Mouse (Mus musculus) heart, postnatal 25 days (tissue): ENCODE measurements around the gene Cc2d2a. TPM values are rescaled to one million over a fixed set of nuclear protein-coding genes. Genes with fewer than 3 reads are reported as not detected.

Experiments
- DNase-seq: peaks from one replicate; pipeline ENCODE4 v3.0.0; 2022; ENCODE audit warnings: low spot score
- intact Hi-C: fragments of 180-260 bp; cut with DNase I; formaldehyde crosslinking; loops from one replicate; pipeline ENCODE4 v1.15.1; 2025
- total RNA-seq, 2 experiments: library from RNA; stranded (reverse); gene quantifications; 2 replicates each; pipeline ENCODE4 v1.2.3; 2021

Gene Cc2d2a
- total RNA-seq, 2 experiments from 2014 or later, result 11.1 to 13.4 TPM

GRCm38 (mm10) chr5:43722452-43722783 is 60.3 kb downstream of the Cc2d2a start:
- no peak for DNase-seq
- intact Hi-C loops, result no loop called here

GRCm38 (mm10) chr5:43723830-43724229 is 61.7 kb downstream of the Cc2d2a start:
- intact Hi-C loops, result no loop called here
- no peak for DNase-seq

- no peak for DNase-seq
- intact Hi-C loops, result no loop called here
Measured at GRCm38 (mm10) chr5:43728375-43729165, 66.4 kb downstream of the Cc2d2a start.

GRCm38 (mm10) chr5:43732381-43732780 is 70.2 kb downstream of the Cc2d2a start:
- DNase-seq, result no peak
- intact Hi-C loops, result no loop called here

GRCm38 (mm10) chr5:43744187-43744586 is 82.0 kb downstream of the Cc2d2a start:
- no peak for DNase-seq
- intact Hi-C loops, result no loop called here

- intact Hi-C loops, result no loop called here
- DNase-seq, result no peak
Measured at GRCm38 (mm10) chr5:43745156-43745555, 83.0 kb downstream of the Cc2d2a start.

GRCm38 (mm10) chr5:43748039-43748438 is 85.9 kb downstream of the Cc2d2a start:
- DNase-seq, result no peak
- intact Hi-C loops, result no loop called here

GRCm38 (mm10) chr5:43749092-43749491 is 86.9 kb downstream of the Cc2d2a start:
- no peak for DNase-seq
- intact Hi-C loops, result no loop called here

- intact Hi-C loops, result no loop called here
Measured at GRCm38 (mm10) chr5:43770618-43771354, 108.6 kb downstream of the Cc2d2a start.

GRCm38 (mm10) chr5:43771555-43771954 is 109.4 kb downstream of the Cc2d2a start:
- no peak for DNase-seq
- intact Hi-C loops, result no loop called here

More at GRCm38 (mm10) chr5:43770618-43771354, 108.6 kb downstream of the Cc2d2a start:
- no peak for DNase-seq

GRCm38 (mm10) chr5:43776407-43776806 is 114.3 kb downstream of the Cc2d2a start:
- no peak for DNase-seq
- intact Hi-C loops, result no loop called here

- intact Hi-C loops, result no loop called here
- no peak for DNase-seq
Measured at GRCm38 (mm10) chr5:43776993-43777392, 114.8 kb downstream of the Cc2d2a start.

- intact Hi-C loops, result no loop called here
- no peak for DNase-seq
Measured at GRCm38 (mm10) chr5:43778583-43778982, 116.4 kb downstream of the Cc2d2a start.

GRCm38 (mm10) chr5:43781423-43781976 is 119.4 kb downstream of the Cc2d2a start:
- intact Hi-C loops, result loop anchor here (10.0 kb wide), 1 partner anchor 1893 kb away; no protein-coding TSS in a partner anchor
- peak; percentile 4 for DNase-seq

GRCm38 (mm10) chr5:43781977-43782930 is 120.1 kb downstream of the Cc2d2a start:
- DNase-seq, result peak; percentile 66
- intact Hi-C loops, result loop anchor here (10.0 kb wide), 1 partner anchor 1893 kb away; no protein-coding TSS in a partner anchor

- intact Hi-C loops, result loop anchor here (10.0 kb wide), 1 partner anchor 1891 kb away; no protein-coding TSS in a partner anchor
- no peak for DNase-seq
Measured at GRCm38 (mm10) chr5:43783996-43784395, 121.8 kb downstream of the Cc2d2a start.

GRCm38 (mm10) chr5:43786607-43787006 is 124.5 kb downstream of the Cc2d2a start:
- DNase-seq, result no peak
- intact Hi-C loops, result loop anchor here (10.0 kb wide), 1 partner anchor 1888 kb away; no protein-coding TSS in a partner anchor

- intact Hi-C loops, result loop anchor here (10.0 kb wide), 1 partner anchor 1887 kb away; no protein-coding TSS in a partner anchor
- DNase-seq, result no peak
Measured at GRCm38 (mm10) chr5:43787976-43788752, 126.0 kb downstream of the Cc2d2a start.
